Mouse (Mus musculus) v-Abl transformed pro-B cells (cell line): ENCODE results near the gene C530008M17Rik.

Experiments
- in situ Hi-C, 2 experiments: fragments of 400-800 bp; cut with MboI; formaldehyde crosslinking; loops; one replicate each; pipeline ENCODE4 v1.15.1; 2025; ENCODE audit not compliant: unreplicated experiment in 2 of 2

Gene C530008M17Rik

GRCm38 (mm10) chr5:76818807-76819206, 162.5 kb downstream of the C530008M17Rik start:
- in situ Hi-C loops: no loop called here

GRCm38 (mm10) chr5:76822097-76822496, 165.8 kb downstream of the C530008M17Rik start:
- in situ Hi-C loops: no loop called here

GRCm38 (mm10) chr5:76828527-76829240, 172.4 kb downstream of the C530008M17Rik start:
- in situ Hi-C loops: no loop called here

DNA sequence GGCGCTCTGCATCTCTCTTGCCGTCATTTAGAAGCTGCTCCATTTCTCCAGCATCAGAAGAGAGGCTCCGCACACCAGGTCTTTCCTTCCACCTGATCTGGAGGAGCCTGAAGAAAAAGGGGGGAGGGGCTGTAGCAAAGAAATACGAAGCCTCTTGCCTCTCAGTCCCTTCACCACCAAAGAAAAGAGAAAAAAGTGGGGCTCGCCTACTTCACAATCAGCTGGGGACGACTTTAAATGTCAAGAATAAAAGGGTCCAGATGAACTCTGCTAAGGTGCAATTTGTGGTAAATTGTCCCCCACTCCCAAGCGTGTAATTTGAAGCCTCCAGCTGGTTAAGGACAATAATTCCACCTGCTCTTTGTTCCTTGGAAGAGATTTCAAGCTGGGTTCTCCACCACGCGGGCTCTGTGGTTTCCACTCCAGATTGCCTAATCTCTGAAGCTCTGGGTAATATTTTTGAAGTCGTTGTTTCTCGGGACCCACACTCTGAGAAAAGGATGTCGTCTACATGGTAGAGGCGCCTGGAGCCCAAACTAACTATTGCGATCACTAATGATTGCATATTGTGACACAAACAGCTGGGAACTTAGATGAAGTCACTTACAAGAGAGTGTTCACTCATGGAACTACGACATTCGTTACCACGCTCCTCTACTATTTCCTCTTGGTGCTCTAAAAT, 176.4 kb downstream of the C530008M17Rik start:
- in situ Hi-C loops: no loop called here

- in situ Hi-C loops: no loop called here
Measured at GRCm38 (mm10) chr5:76837018-76837417, 180.7 kb downstream of the C530008M17Rik start.

- in situ Hi-C loops: loop anchor here (5.0 to 10.0 kb wide), 4 partner anchors 255 to 972 kb away; partner anchors contain the start of gene Cep135 (in 1 of the 2)
Measured at GRCm38 (mm10) chr5:76839786-76840185, 183.5 kb downstream of the C530008M17Rik start.

GRCm38 (mm10) chr5:76841859-76842258, 185.5 kb downstream of the C530008M17Rik start:
- in situ Hi-C loops: loop anchor here (5.0 to 10.0 kb wide), 4 partner anchors 257 to 975 kb away; partner anchors contain the start of gene Cep135 (in 1 of the 2)

GRCm38 (mm10) chr5:76843448-76843847, 187.1 kb downstream of the C530008M17Rik start:
- in situ Hi-C loops: loop anchor here (5.0 to 10.0 kb wide), 4 partner anchors 259 to 976 kb away; partner anchors contain the start of gene Cep135 (in 1 of the 2)

GRCm38 (mm10) chr5:76843851-76844419, 187.6 kb downstream of the C530008M17Rik start:
- in situ Hi-C loops: loop anchor here (5.0 to 10.0 kb wide), 4 partner anchors 259 to 977 kb away; partner anchors contain the start of gene Cep135 (in 1 of the 2)

- in situ Hi-C loops: loop anchor here (5.0 to 10.0 kb wide), 4 partner anchors 260 to 977 kb away; partner anchors contain the start of gene Cep135 (in 1 of the 2)
Measured at GRCm38 (mm10) chr5:76844618-76845186, 188.4 kb downstream of the C530008M17Rik start.

GRCm38 (mm10) chr5:76847106-76847505, 190.8 kb downstream of the C530008M17Rik start:
- in situ Hi-C loops: loop anchor here (10.0 kb wide), 3 partner anchors 262 to 972 kb away; partner anchors contain the start of gene Cep135 (in 1 of the 2)

- in situ Hi-C loops: loop anchor here (10.0 kb wide), 2 partner anchors 267 to 287 kb away; partner anchors contain the start of gene Cep135 (in 1 of the 2)
Measured at GRCm38 (mm10) chr5:76851316-76851715, 195.0 kb downstream of the C530008M17Rik start.

- in situ Hi-C loops: loop anchor here (10.0 kb wide), 2 partner anchors 269 to 289 kb away; partner anchors contain the start of gene Cep135 (in 1 of the 2)
Measured at GRCm38 (mm10) chr5:76853549-76853948, 197.2 kb downstream of the C530008M17Rik start.

DNA sequence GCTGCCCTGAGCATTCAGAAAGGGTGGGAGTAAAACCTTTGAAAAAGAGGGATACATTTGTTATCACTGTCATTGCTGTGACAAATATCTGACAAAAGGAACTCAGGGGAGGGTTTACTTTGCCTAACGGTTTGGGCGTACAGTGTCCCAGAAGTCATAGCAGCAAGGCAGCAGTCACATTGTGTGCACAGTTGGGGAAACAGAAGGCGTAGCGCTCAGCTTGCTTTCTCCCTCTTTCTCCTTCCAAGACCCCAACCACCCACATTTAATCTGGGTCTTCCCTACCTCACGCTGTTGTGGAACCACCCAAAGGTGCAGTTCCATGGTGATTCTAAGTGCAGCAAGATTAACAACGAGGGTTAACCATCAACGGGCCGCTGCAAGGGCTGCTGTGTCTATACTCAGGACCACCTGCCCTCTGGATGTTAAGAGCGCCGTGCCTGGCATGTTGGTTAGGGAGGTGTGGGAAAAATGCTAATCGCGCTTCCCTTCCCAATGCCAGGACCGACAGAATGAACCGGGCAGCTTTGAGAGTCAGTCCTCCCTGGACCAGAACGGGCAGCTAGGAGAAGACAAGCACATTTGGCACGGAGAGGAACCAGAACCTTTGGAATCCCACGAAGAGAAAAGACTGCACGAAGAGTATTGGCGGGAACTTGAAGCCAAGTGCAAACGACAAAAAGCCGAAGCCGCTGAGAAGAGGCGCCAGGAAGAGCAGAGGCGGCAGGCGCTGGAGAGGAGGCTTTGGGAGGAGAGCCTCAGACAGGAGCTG, 199.7 kb downstream of the C530008M17Rik start:
- in situ Hi-C loops: loop anchor here (10.0 kb wide), 2 partner anchors 271 to 291 kb away; partner anchors contain the start of gene Cep135 (in 1 of the 2)

GRCm38 (mm10) chr5:76857103-76858015, 201.0 kb downstream of the C530008M17Rik start:
- in situ Hi-C loops: loop anchor here (10.0 kb wide), 2 partner anchors 273 to 293 kb away; partner anchors contain the start of gene Cep135 (in 1 of the 2)

GRCm38 (mm10) chr5:76858444-76858843, 202.1 kb downstream of the C530008M17Rik start:
- in situ Hi-C loops: loop anchor here (10.0 kb wide), 2 partner anchors 274 to 294 kb away; partner anchors contain the start of gene Cep135 (in 1 of the 2)

DNA sequence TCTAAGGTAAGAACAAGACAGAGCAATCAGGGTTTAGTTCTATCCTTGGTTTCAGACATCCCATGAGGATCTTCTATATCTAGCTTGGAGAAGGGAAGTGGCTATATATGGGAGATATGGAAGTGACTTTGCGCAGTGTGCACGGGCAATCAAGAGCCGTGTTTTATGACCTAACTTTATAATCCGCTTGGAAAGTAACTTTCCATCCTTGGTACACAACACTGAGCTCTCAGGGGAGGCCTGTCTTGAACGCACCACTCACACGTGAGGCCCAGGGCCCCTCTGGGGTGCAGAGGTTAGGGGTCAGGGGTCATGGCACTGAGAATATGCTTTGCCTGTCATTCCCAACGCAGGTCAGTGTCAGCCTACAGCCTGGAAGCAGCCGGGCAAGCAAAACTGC, 210.5 kb downstream of the C530008M17Rik start:
- in situ Hi-C loops: no loop called here

GRCm38 (mm10) chr5:76868693-76869286, 212.5 kb downstream of the C530008M17Rik start:
- in situ Hi-C loops: no loop called here
